Mouse (Mus musculus) kidney, embryonic 14.5 days (tissue): Measurements from ENCODE around the gene Crip2. TPM values are rescaled to one million over a fixed set of nuclear protein-coding genes. Genes with fewer than 3 reads are reported as not detected.

ENCODE experiments used
- ATAC-seq: fragments of 200-750 bp; cut with Nextera tagmentation; 2 replicates; pipeline ENCODE4 v1.8.0; 2017; ENCODE audit warnings: moderate number of reproducible peaks, mild to moderate bottlenecking, moderate TSS enrichment, moderate library complexity; ENCODE audit not compliant: low FRiP score, low TSS enrichment
- H3K27ac ChIP-seq: fragments of 300-500 bp; sonication (generic); 2 replicates; pipeline ENCODE4 v1.5.1; 2014; ENCODE audit warnings: low read depth, mild to moderate bottlenecking, low read length, moderate library complexity, mixed read lengths
- H3K27me3 ChIP-seq: fragments of 300-500 bp; sonication (generic); 2 replicates; pipeline ENCODE4 v1.6.1; 2014; ENCODE audit warnings: mild to moderate bottlenecking, low read length; ENCODE audit not compliant: control insufficient read depth, insufficient read depth
- H3K36me3 ChIP-seq: fragments of 300-500 bp; sonication (generic); 2 replicates; pipeline ENCODE4 v1.6.1; 2014; ENCODE audit warnings: low read length, mixed read lengths; ENCODE audit not compliant: control insufficient read depth, insufficient read depth
- H3K4me1 ChIP-seq: fragments of 300-500 bp; sonication (generic); 2 replicates; pipeline ENCODE4 v1.6.1; 2014; ENCODE audit warnings: low read length, mixed read lengths; ENCODE audit not compliant: control insufficient read depth, insufficient read depth
- H3K4me2 ChIP-seq: fragments of 300-500 bp; sonication (generic); replicated peaks from 2 replicates; pipeline ENCODE4 v1.6.1; 2014; ENCODE audit warnings: low read depth, mild to moderate bottlenecking, low read length
- H3K4me3 ChIP-seq: fragments of 300-500 bp; sonication (generic); 2 replicates; pipeline ENCODE4 v1.5.1; 2014; ENCODE audit warnings: mild to moderate bottlenecking, low read length
- H3K9ac ChIP-seq: fragments of 300-500 bp; sonication (generic); 2 replicates; pipeline ENCODE4 v1.6.1; 2014; ENCODE audit warnings: low read depth, mild to moderate bottlenecking, low read length, moderate library complexity
- H3K9me3 ChIP-seq: fragments of 300-500 bp; sonication (generic); 2 replicates; pipeline ENCODE4 v1.6.1; 2016; ENCODE audit warnings: low read length; ENCODE audit not compliant: control insufficient read depth
- WGBS: fragments of 180-500 bp; shearing (Covaris S2); extraction: QIAGEN DNeasy Blood & Tissue Kit; methylation state at CpG from one replicate; pipeline ENCODE4 v1.1.7; 2014; 5-methylcytosine and 5-hydroxymethylcytosine counted together
- polyA plus RNA-seq: library from polyadenylated mRNA; unstranded; fragments of >200 nt; fragmentation: Nextera tagmentation; extraction: Ambion mirVana; gene quantifications from 2 replicates; pipeline ENCODE4 v1.2.1, GENCODE M21; 2014

The Crip2 gene
- polyA plus RNA-seq, 1 experiment from 2014 or later: 174 TPM

DNA sequence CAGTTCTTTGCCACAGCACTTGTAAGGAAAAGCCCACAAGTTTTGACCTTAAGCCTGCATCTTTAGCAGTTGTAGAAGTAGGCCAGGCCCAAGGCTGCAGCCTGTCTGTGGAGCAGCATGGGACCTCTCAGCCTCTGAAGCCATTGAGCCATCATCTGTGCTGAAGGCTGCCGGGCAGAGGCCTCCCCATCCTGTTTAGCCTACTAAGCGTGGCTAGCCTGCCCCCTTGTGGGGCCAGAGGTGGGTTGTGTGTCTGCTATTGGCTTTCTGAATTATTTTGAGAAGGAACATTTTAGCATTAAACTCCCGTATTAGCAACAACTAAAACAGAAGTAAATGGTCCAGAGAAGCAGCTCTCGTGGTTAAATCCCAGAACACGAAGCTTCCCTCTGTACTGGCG lies 37.6 kb upstream of the Crip2 start:
- Histone ChIP-seq H3K36me3 (0 out of 2 replicates have a peak, but pooled peaks cover 4% of the 10 kb centered on the region), H3K4me3 (no peak overlapping the region), H3K27me3 (no peaks in the 10 kb centered on the region), H3K27ac (no peak overlapping the region), H3K9ac (no peak overlapping the region), H3K9me3 (peaks cover 5% of the 10 kb centered on the region; the same call in 1 of the 2 replicates), H3K4me1 (peaks cover 26% of the 10 kb centered on the region), H3K4me2 (no peak overlapping the region)
- no peak for ATAC-seq
- WGBS: 63% methylated on average over 6 of the region's 6 CpGs

- no peak overlapping the region for H3K27ac ChIP-seq
- H3K9ac ChIP-seq: no peak overlapping the region
- no peak overlapping the region for H3K4me3 ChIP-seq
- no peak overlapping the region for H3K4me2 ChIP-seq
- ATAC-seq: 0 out of 2 replicates have a peak, but pooled peaks have one; percentile 8
- H3K4me1 ChIP-seq: peaks cover 27% of the 10 kb centered on the region
- WGBS: 87% methylated on average over 8 of the region's 8 CpGs
- no peaks in the 10 kb centered on the region for H3K27me3 ChIP-seq
- 0 out of 2 replicates have a peak, but pooled peaks cover 7% of the 10 kb centered on the region for H3K36me3 ChIP-seq
- H3K9me3 ChIP-seq: peaks cover 5% of the 10 kb centered on the region; the same call in 1 of the 2 replicates
Measured at GRCm38 (mm10) chr12:113103846-113104451, 36.1 kb upstream of the Crip2 start.

GRCm38 (mm10) chr12:113106386-113106785 lies 33.6 kb upstream of the Crip2 start:
- no peak for ATAC-seq
- Histone ChIP-seq H3K27me3 (no peaks in the 10 kb centered on the region), H3K4me1 (0 out of 2 replicates have a peak, but pooled peaks cover 7% of the 10 kb centered on the region), H3K4me2 (no peak overlapping the region), H3K36me3 (0 out of 2 replicates have a peak, but pooled peaks cover 6% of the 10 kb centered on the region), H3K9me3 (peaks cover 5% of the 10 kb centered on the region; the same call in 1 of the 2 replicates), H3K9ac (no peak overlapping the region), H3K27ac (no peak overlapping the region), H3K4me3 (no peak overlapping the region)
- WGBS: 86% methylated on average over 6 of the region's 6 CpGs

GRCm38 (mm10) chr12:113107431-113108124 lies 32.5 kb upstream of the Crip2 start:
- Histone ChIP-seq H3K36me3 (peaks cover 13% of the 10 kb centered on the region; the same call in 1 of the 2 replicates), H3K9me3 (peaks cover 5% of the 10 kb centered on the region; the same call in 1 of the 2 replicates)
- no peak for ATAC-seq

GRCm38 (mm10) chr12:113108528-113109283 lies 31.3 kb upstream of the Crip2 start:
- no peak overlapping the region for H3K4me3 ChIP-seq
- no peak overlapping the region for H3K4me2 ChIP-seq
- no peaks in the 10 kb centered on the region for H3K27me3 ChIP-seq
- peaks cover 5% of the 10 kb centered on the region; the same call in 1 of the 2 replicates for H3K9me3 ChIP-seq
- H3K4me1 ChIP-seq: 0 out of 2 replicates have a peak, but pooled peaks cover 7% of the 10 kb centered on the region
- no peak overlapping the region for H3K27ac ChIP-seq
- no peak overlapping the region for H3K9ac ChIP-seq
- H3K36me3 ChIP-seq: peaks cover 23% of the 10 kb centered on the region
- ATAC-seq: no peak
- WGBS: 85% methylated on average over 17 of the region's 17 CpGs

More at GRCm38 (mm10) chr12:113107431-113108124, 32.5 kb upstream of the Crip2 start:
- H3K9ac ChIP-seq: no peak overlapping the region
- H3K27me3 ChIP-seq: no peaks in the 10 kb centered on the region
- H3K4me3 ChIP-seq: no peak overlapping the region
- 82% methylated on average over 4 of the region's 4 CpGs for WGBS
- H3K4me2 ChIP-seq: no peak overlapping the region
- 0 out of 2 replicates have a peak, but pooled peaks cover 7% of the 10 kb centered on the region for H3K4me1 ChIP-seq
- no peak overlapping the region for H3K27ac ChIP-seq

- no peak for ATAC-seq
- H3K9ac ChIP-seq: no peak overlapping the region
- 0 out of 2 replicates have a peak, but pooled peaks cover 3% of the 10 kb centered on the region for H3K4me1 ChIP-seq
- no peak overlapping the region for H3K4me2 ChIP-seq
- no peak overlapping the region for H3K4me3 ChIP-seq
- H3K27me3 ChIP-seq: no peaks in the 10 kb centered on the region
- H3K36me3 ChIP-seq: peaks cover 33% of the 10 kb centered on the region
- 85% methylated on average over 10 of the region's 10 CpGs for WGBS
- no peak overlapping the region for H3K27ac ChIP-seq
- peaks cover 5% of the 10 kb centered on the region; the same call in 1 of the 2 replicates for H3K9me3 ChIP-seq
Measured at GRCm38 (mm10) chr12:113109801-113110200, 30.2 kb upstream of the Crip2 start.

DNA sequence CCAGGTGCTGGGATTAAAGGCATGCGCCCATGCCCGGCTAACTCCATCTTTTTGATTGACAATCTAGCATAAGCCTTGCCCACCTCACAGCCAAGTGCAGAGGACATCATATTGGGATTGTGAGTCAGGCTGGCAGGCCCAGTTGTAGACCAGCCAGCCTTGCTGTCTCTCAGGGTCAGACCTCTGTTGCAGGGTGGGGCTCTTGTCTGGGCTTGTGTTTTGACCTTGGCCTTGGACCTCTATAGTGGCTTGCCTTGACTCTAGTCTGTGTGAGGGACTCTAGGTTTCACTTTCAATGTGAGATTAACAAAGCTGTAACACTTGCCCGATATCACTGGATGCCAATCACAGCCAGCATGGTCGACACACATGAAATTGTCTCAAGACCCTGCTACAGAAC lies 25.9 kb upstream of the Crip2 start:
- Histone ChIP-seq H3K4me1 (no peaks in the 10 kb centered on the region), H3K36me3 (peaks cover 68% of the 10 kb centered on the region), H3K4me3 (no peak overlapping the region), H3K9ac (no peak overlapping the region), H3K27ac (no peak overlapping the region), H3K9me3 (no peaks in the 10 kb centered on the region), H3K4me2 (no peak overlapping the region), H3K27me3 (no peaks in the 10 kb centered on the region)
- 93% methylated on average over 4 of the region's 4 CpGs for WGBS
- no peak for ATAC-seq

DNA sequence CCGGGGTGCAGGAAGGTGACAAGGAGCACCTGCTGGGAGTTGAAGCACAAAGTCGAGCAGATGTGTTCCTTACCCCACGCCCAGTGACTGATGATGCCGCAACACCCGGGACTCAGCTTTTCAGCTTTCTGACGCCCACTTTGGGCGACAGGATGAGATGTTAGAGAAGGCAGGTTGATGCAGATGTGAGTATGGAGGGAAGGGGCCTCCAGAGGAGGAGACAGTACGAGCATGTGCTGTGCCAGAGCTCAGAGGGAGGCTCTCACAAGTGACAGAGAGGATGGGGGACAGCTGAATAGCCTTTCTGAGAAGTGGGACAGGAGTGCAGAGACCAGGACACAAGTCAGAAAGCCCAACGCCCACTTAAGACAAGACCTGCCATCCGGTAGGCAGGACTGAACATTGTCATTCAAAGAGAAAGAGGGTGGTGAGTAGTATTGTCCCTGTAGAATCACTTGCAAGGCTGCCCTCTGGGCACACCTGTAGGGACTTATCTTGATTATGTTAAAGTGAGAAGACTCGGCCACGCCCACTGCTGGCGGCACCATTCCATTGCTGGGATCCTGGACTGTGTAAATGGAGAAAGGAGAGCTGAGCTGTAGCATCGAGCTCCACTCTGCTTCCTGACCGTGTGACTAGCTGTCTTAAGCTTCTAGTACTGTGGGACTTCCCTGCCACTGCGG lies 25.0 kb upstream of the Crip2 start:
- 86% methylated on average over 16 of the region's 16 CpGs for WGBS
- Histone ChIP-seq H3K9me3 (no peaks in the 10 kb centered on the region), H3K4me2 (no peak overlapping the region), H3K4me3 (no peak overlapping the region), H3K36me3 (peaks cover 70% of the 10 kb centered on the region), H3K27ac (no peak overlapping the region), H3K27me3 (no peaks in the 10 kb centered on the region), H3K9ac (no peak overlapping the region), H3K4me1 (no peaks in the 10 kb centered on the region)
- ATAC-seq: no peak
